Mouse (Mus musculus) left cerebral cortex, postnatal 25 days (tissue): Measurements from ENCODE around the gene Cenpx. TPM values are rescaled to one million over a fixed set of nuclear protein-coding genes. Genes with fewer than 3 reads are reported as not detected.
"Not testable (repeated sequence)": the region's sequence is repeated elsewhere in the genome, so short reads cannot be mapped to it uniquely, and the experiment has no call there.

Experiments
- DNase-seq, 2 experiments: peaks; one replicate each; pipeline ENCODE4 v3.0.0; 2022; ENCODE audit warnings: low spot score in 2 of 2, mixed read lengths in 1 of 2
- intact Hi-C: fragments of 180-260 bp; cut with DNase I; formaldehyde crosslinking; loops from one replicate; pipeline ENCODE4 v1.15.1; 2025
- total RNA-seq, 2 experiments: library from RNA; stranded (reverse); gene quantifications; 2 replicates each; pipeline ENCODE4 v1.2.3; 2021

The Cenpx gene
- 10 to 100 TPM; 18.0 to 22.7 TPM for total RNA-seq

DNA sequence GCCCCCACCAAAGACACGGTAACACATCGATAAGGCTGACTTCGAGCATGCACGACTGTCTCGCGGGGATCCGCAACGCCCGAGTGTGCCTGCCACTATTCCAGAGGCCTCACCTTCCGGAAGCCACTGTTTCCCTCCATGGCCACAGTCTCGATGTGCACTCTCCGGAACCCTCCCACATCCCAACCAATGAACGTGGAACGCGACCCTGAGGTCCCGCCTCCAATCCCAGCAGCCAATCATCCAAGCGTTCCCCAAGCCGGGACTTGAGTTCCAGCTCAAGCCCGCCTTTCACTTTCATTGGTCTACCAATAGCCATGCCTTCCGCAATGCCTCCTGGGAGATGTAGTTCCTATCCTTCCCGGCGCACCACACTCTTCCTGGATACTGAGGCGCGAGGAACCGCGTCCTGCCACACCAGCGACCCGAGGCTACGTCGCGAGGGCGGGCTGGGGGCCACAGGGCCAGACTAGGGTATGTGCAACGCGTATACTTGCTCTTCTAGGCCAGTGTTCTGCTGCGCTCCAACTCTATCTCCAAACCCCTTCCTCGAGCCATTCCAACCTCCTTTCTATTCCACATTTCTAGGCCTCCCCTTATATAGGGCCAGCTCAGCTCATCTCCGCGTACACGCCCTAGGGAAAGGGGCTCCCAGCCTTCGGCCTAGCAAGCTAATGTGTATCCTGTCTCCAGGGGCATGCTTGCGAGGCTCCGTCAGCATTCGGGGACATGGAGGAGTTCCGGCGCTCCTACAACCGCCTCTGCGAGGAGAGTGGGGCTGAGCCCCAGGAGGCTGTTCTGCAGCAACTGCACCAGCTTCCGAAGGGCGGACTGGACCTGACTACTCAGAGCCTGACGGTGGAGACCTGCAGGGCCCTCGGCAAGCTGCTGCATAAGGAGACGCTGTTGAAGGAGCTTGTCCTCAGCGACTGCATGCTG, at the start of gene Cenpx, which contains the start of gene Lrrc45:
TSS of gene Cenpx (minus strand) at position 159 of the 939 bp plus-strand sequence.
TSS of gene Lrrc45 (plus strand) at position 346 of the 939 bp plus-strand sequence.
- intact Hi-C loops: loop anchor here (2.0 kb wide), 4 partner anchors 55 to 133 kb away; partner anchors contain the start of genes Arhgdia and Sirt7

DNA sequence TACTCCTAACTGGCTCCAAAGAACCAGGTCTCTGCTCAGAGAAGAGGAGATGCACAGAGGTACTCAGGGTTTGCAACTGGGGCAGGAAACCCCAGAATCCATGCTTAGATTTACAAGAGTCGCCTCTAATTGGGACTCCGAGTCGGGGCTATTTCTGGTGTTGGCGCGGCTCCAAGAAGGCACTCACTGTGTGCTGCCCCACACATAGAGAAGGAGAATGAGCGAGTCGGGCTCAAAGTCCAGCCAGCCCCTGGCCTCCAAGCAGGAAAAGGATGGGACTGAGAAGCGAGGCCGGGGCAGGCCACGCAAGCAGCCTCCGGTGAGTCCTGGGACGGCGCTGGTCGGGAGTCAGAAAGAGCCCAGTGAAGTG, 49.1 kb upstream of the Cenpx start, which contains the start of gene Hmga1b:
TSS of gene Hmga1b (plus strand) at position 123 of the 370 bp plus-strand sequence.
- intact Hi-C loops, DNase-seq: not testable (repeated sequence)

More for the DNA sequence above, at the start of gene Cenpx, which contains the start of gene Lrrc45:
- DNase-seq: peak; percentile 97 to 100

DNA sequence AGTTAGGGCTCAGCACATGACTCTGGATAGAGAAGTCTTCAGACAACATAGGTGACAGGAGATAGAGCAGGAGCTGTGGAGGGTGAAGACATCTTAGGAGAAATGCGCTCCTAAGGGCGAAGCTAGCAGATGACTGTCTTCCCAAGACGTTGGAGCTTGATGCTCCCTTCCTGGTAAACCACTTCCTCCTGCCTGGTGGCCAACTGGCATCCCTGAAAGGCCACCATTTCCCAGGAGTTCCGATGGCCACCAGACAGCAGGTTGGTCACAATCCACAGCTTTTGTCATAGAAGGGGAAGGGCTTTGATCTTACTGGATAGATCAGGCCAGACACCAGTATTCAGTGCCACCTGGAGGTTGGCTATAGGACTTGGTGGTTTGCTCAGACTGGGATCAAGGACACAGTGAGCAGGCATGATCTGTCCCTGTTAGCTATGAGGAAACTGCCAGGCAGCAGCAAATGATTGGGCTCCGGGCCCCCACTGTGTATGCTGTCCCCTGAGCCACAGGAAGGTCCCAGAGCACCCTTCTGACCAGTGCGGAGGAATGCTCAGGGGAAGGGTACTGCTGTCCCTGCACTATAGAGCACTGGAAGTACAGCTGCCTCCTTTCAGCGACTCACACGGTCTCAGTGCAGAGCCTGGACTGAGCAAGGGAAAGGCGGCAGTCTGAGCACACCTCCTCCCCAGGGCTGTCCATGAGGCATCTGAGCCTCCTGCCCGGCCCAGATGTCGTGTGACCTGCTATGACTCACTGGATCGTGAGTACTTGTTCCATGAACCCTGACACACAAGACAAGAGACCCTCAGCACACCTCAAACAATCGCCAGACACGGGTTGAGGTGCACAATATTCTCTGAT, 48.5 kb upstream of the Cenpx start:
- intact Hi-C loops: no loop called here
- DNase-seq: no peak

DNA sequence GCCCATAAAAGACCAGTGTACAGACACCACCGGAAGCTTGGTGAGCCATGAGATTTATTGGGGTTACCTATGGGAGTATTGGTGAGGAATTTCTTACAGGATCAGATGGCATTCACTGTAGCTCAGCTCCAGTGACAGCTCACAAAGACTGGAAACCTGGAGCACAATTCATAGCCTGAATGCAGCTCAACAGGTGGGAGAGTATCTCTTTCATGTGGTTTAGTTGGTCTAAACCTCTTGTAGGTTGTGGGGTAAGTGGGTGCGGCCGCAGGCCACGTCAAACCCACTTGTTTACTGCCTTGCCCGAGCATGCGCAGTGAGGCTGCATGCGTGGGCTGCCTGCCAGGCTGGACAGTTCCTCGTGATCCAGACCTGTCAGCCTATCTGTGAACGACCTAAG, 46.7 kb upstream of the Cenpx start:
- DNase-seq: no peak
- intact Hi-C loops: no loop called here

DNA sequence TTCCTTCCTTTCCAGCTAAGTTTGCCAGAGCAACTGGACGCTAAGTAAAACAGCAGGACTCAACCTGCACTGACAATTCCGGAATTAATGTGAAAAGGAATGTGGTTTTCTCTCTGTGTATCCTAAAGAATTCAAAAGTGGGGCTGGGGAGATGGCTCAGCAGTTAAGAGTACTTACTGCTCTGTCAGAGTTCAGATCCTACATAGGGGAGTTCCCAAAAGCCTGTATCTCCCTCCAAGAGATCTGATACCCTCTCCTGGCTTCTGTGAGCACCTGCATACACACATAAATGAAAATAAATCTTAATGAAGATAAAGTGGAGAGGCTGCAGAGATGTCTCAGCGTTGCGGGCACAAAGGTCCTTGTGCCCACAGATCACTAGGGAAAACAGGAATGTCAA, 38.1 kb upstream of the Cenpx start:
- no peak for DNase-seq
- intact Hi-C loops: no loop called here

DNA sequence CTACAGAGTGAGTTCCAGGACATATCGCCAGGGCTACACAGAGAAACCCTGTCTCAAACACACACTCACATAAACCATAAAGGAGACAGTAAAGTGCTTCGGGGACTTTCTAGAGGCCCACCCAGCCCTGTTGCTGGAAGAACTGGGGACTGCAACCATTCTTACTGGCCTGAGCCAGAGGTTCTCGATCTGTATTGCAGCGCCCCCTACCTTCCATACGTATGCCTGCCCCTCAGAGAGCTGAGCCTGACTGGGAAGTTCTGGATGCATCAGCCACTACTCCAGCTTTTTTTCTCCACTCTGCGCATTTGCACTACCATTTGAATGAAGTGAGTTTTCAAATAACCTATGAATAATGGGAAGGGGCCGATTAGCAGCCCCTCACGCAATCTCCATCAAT, 35.9 kb upstream of the Cenpx start:
- intact Hi-C loops: no loop called here
- peak in 1 of 2 experiments; percentile 12 for DNase-seq

DNA sequence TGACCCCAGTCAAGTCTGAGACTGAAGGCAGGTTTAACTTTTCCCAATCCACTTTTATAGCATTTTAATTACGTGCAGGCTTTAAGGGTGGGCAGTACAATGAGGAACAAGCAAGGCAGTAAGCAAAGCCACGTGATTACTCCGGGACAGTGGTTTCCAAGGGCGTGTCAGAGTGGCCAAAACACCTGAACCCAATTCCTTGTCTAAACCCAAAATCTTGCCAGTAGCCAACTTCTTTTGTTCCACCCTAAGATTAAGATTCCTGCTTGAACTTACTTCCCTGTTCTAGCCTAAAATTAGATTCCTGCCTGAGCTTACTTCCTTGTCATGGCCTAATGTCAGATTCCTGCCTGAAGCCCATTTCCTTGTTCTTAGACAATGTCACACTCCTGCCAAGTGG, 34.4 kb upstream of the Cenpx start:
- intact Hi-C loops: no loop called here
- no peak for DNase-seq

DNA sequence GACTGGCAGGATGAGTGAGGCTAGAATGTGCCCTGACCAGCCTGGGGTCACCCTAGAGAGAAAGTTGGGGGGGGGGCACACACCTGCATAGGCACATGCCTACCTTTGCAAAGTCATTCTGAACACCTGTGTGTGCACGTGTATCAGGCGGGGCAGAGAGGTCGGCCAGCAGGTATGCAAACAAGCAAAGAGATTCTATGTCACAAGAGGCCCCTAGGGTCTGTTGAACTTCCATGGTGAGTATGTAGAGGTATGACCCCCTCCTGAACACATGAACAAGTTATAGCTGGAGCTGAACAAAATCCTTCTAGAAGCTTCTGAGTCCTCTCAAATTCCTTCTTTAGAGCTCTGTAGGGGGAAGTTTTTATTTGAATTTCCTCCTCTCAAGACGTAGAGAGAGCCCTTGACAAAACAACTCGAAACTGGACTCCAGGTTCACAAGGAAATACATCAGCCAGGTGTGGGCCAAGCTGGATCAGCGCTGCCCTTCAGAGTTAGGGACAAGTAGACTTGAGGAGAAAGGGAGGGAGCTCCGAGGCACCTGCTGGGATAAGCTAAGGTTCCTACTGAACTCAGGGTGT, 30.7 kb upstream of the Cenpx start:
- DNase-seq: no peak
- intact Hi-C loops: no loop called here

DNA sequence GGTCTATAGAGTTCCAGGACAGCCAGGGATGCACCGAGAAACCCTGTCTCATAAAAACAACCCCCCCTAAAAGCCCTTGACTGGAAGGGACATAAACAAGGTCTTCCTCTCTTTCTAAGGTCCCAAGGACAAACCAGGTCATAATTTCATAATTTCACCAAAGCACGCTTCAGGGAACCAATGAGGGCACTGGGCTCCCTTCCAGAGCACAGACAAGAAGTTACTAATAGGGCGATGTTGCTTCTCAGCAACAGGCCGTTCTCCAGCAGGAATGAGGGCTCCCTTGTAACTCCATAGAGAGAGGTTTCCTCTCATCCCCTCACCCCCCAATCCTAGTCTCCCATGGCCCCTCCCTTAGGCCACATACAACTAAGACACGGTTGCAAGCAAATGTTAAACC, 27.4 kb upstream of the Cenpx start:
- DNase-seq: no peak
- intact Hi-C loops: no loop called here

DNA sequence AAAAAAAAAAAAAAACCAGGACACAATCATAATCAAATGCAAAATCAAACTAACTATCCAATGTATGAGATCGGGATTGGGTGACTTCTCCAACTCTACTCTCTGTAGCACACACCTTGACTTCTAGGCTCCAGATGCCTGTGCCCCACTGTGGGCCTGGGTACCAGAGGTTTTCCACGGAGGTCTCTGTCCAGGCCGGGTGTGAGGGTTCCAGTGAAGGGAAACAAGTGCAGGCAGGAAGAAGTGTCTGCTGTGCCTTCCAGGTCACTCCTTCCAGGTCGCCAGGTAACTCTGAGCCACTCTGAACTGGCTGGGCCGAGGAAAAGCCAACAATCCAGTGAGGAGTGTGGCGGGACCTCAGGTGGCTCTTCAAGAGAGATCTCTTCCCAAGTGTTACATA, 22.9 kb upstream of the Cenpx start:
- intact Hi-C loops: no loop called here
- no peak for DNase-seq

DNA sequence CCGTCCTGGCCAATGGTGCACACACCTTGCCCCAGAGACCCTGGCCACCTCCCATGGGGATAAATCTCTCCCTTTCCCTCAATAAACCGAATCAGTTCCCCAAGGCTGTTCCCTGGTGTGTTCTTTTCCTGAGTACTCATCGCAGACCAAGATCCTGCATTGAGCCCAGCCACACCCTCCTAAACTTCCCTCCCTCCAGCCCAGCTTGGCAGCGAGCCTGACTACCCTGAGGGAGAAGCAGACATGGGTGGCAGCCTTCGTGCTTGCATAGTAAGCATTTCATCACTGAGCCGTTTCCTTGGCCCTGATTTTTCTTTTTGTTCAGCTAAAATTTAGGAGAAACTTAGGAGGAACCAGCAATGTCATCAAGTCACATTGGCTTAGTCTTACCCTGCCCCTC, 20.0 kb upstream of the Cenpx start:
- no peak for DNase-seq
- intact Hi-C loops: no loop called here

DNA sequence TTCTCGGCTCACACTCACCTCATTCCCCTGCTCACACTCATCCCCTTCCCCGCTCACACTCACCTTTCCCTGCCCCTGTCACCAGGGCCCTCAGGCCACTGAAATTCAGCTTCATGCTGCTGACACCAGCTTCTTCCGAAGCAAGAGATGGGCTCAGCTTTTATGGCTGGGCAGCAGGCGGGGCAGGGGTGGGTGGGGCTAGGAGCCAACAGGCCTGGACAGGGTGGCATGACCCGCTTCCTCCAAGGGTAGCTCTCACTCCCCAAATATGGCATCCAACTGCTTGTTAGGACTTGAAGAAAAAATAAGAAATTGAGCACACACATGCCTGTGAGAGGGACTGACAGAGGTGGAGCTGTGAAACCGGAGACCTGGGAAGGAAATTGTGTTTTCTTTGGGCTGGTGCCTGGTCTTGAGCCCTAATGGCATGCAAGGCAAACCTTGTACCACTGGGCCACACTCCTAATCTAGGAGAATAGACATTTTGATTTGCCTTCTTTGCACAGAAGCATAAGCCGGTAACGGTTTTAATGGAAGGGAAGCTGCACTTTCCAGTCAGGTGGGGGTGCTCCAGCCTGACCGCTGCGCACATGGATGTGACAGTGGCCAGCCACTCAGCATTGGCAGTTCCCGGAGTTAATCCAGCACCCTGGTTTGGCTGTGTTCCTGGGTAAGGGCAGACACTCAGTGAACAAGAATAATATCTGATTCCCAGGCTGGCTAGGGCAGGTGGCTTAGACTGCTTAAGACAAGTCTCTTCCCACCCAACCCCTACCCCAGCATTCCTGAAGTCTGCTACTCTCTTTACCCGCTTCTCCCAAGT, 18.5 kb upstream of the Cenpx start, which contains the start of gene Cbr2:
TSS of gene Cbr2 (minus strand) at position 257 of the 823 bp plus-strand sequence.
- DNase-seq: no peak
- intact Hi-C loops: no loop called here

DNA sequence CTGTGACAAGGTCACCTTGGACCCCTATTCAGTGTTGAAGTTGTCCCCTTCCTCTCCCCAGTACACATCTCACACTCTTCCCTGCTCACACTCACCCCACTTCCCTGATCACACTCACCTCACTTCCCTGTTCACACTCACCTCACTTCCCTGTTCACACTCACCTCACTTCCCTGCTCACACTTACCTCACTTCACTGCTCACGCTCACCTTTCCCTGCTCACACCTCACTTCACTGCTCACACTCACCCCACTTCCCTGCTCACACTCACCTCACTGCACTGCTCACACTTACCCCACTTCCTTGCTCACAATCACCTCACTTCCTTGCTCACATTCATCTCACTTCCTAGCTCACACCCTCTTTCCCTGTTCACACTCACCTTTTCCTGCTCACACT, 17.9 kb upstream of the Cenpx start:
- intact Hi-C loops: no loop called here
- DNase-seq: no peak

DNA sequence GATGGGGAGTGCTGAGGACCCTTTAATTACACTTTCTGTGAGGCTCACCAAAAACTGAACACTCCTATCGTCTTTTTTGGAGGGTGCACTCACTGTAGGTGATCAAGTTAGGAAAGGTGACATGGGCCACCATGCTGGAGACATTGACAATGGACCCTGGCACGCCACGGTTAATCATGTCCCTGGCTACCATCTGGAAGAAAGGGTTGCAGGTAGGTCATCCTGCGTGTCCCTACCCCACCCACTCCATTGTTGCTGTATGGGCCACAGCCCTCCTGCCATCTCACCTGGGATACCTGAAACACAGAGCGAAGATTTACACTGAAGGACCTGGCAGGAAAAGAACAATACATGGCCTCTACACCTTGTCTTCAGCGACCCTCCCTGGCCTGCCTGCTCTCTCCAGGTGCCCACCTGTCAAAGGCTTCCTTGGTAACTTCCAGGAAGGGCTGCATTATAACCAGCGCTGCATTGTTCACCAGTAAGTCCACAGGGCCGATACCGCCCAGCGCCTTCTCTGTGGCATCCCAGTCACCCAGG, 16.9 kb upstream of the Cenpx start:
- DNase-seq: no peak
- intact Hi-C loops: no loop called here

DNA sequence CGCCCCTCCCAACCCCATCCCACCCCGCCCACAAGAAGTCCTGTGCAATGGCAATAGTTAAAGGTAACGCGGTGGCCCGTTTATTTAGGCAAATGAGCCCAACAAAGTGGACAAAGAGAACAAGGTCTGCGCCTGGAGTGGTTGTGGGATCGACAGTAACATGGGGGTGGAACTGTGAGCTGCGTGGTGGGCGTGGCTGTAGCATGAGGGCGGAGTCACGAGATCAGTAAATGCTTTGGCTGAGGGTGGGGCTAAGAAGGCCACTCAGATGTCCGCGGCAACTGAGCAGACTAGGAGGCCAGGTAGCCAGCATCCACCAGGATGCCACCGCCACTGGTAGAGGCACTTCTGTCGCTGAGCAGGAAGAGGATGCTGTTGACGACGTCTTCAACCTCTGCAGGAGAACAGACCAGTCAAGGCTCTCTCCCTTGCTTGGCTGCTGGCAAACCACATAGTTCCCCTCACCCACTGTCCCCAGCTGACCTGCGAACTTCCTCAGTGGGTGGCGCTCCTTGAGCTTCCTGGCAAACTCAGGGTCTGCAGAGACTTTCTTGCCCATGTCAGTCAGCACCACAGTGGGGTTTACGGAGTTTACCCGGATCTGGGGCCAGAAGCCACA, 16.0 kb upstream of the Cenpx start:
- peak in 1 of 2 experiments; percentile 29 for DNase-seq
- intact Hi-C loops: not testable (repeated sequence)

DNA sequence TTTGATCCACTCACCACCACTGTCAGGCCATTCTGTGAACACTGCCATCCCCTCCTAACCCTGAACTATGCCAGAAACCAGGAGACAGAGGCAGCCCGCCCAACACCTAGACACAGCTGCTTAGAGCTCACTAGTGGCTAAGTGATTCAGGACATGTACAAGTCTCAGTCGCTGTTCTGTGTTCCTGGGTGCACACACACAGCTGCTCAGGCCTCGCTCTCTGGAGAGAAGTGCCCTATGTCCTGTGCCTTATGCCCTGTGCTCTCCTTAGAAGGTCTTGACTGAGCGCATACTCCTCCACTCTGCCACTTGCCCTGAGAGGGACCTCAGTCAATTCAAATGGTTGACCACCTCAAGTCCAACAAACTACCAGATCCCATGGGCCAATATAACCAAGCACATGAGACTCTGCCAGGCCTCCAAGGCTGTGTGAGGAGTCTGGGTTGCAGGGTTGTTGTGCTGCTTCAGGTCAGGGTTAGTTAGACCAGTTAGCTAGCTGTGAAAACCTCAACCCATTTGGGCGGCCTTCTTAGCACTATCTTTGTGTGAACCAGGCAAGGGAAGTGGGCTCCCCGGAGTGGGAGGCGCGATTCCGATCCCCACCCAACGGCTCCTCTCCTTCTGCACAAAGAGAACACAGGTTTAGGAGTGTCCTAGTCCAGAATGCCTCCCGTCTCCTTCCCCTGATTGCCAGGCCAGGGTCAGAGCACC, 15.1 kb upstream of the Cenpx start:
- DNase-seq: no peak
- intact Hi-C loops: no loop called here

DNA sequence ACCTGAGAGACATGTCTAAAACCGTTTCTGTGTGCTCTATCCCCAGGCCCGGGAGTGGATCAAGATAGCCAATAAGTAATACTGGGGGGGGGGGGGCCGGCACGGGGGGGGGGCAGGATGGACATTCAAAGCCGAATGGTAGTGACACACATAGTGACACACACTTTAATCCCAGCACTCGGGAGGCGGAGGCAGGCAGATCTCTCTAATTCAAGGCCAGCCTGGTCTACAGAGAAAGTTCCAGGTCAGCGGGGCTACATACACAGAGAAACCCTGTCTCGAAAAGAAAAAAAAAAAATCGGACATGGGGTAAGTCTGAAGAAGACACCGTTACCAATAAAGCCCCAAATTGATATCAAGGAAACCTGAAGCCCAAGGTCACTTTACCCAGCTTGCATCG, 14.0 kb upstream of the Cenpx start:
- intact Hi-C loops: no loop called here
- DNase-seq: no peak

DNA sequence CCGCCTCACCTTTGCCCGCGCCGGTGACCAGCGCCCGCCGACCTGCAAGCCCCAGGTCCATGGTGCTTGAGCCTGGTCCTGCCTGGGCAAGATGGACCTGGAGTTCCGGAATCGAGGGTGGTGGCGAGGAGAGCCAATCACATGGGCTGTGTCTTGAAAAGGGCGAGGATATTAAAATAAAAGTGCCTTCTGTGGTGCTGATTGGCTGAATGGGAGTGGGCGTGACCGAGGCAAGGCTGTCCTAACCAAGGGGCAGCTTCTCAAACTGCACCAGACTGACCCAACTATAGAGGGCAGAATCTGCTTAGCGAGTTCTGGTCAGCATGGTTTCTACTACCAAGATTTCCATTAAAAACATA, 13.6 kb upstream of the Cenpx start, which contains the start of gene Dcxr:
TSS of gene Dcxr (minus strand) at position 113 of the 359 bp plus-strand sequence.
- intact Hi-C loops: no loop called here
- DNase-seq: peak; percentile 65 to 81
